Mouse (Mus musculus): ENCODE results near the gene Med24. TPM values are rescaled to one million over a fixed set of nuclear protein-coding genes. Genes with fewer than 3 reads are reported as not detected.
A peak's percentile ranks its signal among the peaks of the same experiment; 100 is the strongest.

The Med24 gene
- polyA plus RNA-seq, 1 experiment = 55.1 TPM

DNA sequence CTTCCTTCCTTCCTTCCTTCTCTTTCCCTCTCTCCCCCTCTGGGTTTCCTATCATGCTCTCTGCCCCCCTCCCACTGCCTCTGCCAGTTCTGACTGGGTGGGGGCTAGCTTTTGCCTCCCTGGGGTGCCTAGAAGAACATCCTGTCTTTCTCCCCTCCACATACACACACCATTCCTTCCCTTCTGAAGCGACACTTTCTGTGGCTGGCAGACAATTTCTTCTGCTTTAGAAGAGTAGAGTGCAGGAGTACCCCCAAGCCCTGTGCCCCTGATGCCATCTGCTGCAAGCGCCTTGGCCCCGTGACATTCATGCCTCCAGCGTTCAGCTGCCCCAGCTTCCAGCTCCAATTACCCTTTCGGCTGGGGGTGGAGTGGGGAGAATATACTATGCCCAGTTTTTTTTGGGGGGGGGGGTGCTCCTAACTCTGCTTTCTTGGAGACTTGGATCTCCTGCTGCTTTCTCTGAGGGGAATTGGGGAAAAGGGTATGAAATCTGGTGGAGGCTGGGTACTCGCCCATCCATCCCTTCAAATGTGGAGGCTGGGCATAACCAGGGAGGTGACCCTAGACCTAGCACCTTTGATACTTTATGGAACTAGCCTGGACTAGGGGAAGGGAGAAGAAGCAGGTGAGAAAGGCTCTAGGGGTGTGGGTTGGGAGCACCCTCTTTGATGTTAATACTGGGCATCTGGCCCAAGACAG lies 18.7 kb upstream of the Med24 start:
- 16% methylated on average over 6 of the region's 6 CpGs for WGBS
- TF ChIP-seq POLR2A (IDR thresholded peaks at IDR 0.05; ENCODE audit: borderline replicate concordance, extremely low read depth, low read depth, low read length) (no peak), CTCF (IDR thresholded peaks at IDR 0.05; ENCODE audit: insufficient read depth, low read length) (no peak)
- no peak for DNase-seq
- Histone ChIP-seq H3K4me1 (ENCODE audit: control insufficient read depth, insufficient read depth, low read length) (peaks cover 66% of the 10 kb centered on the region), H3K4me3 (replicated peaks; ENCODE audit: extremely low read depth, low read depth, low read length) (no peak overlapping the region)

DNA sequence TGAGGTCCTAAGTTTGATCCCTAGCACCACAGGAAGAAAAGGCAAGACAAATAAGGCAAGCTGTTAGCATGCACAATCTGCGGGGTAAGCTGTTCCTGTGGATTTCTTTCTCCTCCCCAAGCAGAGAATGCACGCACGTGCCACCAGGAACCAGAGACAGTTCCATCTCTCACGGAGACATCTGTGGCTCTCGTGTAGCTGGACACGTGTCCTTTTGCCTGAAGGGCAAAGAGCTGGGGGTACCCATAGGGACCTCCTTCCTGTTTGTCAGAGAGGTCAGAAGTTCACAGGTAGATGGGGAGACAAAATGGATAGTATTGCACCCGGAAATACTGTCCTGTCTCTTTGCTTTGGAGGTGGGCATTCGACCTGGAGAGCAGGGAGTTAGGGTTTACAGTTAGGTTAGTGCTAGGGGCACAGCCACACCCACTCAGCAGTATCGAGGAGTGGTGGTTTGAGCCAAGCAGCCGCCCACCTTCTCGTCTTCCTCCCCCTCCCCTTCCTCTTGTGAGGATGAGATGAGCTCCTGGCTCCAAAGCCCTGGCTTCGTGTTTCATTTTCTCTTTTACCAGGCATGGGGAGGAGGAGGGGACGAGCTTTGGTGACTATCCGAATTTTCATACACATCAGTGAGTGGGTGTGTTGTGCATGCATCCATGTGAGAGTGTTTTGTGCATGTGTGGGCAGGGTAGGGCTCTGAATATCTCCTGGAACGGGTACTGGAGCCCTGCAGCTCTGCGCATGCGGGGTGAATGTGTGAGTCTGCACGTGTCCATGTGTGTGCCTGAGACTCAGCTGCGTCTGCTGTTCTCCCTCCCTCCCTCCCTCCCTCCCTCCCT lies 17.8 kb upstream of the Med24 start:
- H3K4me3 ChIP-seq (replicated peaks; ENCODE audit: extremely low read depth, low read depth, low read length) = peak overlapping the region; percentile 47
- peaks cover 59% of the 10 kb centered on the region for H3K4me1 ChIP-seq (ENCODE audit: control insufficient read depth, insufficient read depth, low read length)
- WGBS = 2% methylated on average over 19 of the region's 19 CpGs
- no peak for TF ChIP-seq CTCF (IDR thresholded peaks at IDR 0.05; ENCODE audit: insufficient read depth, low read length)
- peak; percentile 6; the same call in 1 of the 2 replicates for TF ChIP-seq POLR2A (IDR thresholded peaks at IDR 0.05; ENCODE audit: borderline replicate concordance, extremely low read depth, low read depth, low read length)
- peak; percentile 66 for DNase-seq

DNA sequence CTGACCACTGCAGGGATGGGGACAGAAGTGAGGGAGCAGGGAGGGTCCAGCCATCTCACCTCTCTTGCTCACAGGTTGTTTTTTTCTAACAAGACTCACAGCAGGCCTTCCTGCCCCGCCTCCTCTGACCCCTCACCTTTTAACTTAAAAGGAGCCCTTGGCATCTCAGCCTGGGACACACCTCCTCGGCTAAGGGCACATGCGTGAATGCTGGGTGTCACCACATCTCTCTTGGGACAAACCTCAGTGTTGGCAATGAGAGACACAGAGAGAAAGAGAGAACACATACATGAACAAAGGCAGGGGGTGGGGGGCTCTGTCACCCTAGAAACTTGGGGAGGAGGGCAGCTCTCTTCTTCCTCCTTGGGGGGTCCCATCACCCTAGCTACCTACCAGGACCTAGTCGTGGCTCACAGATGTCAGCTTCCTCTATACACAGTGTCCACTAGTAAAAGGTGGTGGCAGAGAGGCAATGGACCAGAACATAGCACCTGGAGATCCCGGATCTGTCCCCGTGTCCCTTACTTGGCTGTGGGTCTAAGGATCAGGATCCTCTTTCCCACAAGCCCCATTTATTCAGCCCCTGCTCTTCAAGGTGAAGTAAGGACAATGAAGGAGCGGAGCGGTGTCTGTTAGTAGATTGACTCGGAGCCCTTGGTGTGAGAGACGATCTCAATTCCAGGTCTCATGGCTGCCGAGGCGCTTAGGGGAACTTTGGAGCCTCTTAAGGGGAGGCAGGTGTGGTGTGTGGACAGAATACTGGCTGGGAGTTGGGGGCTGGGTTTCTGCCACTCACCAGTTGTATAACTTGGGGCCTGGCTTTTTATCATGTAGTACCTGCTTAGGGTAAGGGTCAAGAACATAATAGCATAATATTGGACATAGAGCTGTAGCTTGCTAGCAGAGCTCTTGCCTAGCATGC lies 17.0 kb upstream of the Med24 start:
- no peak for DNase-seq
- TF ChIP-seq CTCF (IDR thresholded peaks at IDR 0.05; ENCODE audit: insufficient read depth, low read length) (no peak), POLR2A (IDR thresholded peaks at IDR 0.05; ENCODE audit: borderline replicate concordance, extremely low read depth, low read depth, low read length) (no peak)
- peaks cover 55% of the 10 kb centered on the region for H3K4me1 ChIP-seq (ENCODE audit: control insufficient read depth, insufficient read depth, low read length)
- 45% methylated on average over 12 of the region's 12 CpGs for WGBS
- H3K4me3 ChIP-seq (replicated peaks; ENCODE audit: extremely low read depth, low read depth, low read length) = no peak overlapping the region

DNA sequence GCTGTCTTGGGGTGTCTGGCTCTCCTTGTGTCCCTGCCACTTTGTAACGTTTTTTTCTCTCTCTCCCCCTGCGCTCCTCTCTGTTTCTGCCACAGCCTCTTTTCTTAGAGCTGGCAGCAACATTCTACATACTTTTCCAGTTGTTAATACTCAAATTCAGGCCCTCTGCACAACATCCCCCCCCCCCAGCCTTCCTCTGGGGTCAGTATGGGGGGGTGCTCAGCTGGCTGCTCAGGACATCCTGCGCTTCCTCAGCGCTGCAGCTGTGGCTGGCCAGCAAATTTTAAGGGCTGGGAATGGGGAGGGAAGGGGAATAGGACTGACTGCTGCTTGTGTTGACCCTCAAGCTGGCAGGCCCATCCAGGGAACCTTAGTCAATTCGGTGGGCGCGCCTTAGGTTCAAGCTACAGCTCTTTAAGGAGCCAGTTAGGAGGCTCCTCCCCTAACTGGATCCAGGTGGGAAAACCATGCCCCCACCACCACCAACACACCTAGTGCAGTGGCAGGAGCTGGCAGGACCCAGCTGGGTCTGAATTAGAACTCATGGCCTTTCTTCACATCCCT lies 15.3 kb upstream of the Med24 start:
- H3K4me3 ChIP-seq (replicated peaks; ENCODE audit: extremely low read depth, low read depth, low read length) = no peak overlapping the region
- 34% methylated on average over 7 of the region's 7 CpGs for WGBS
- no peak for DNase-seq
- peaks cover 49% of the 10 kb centered on the region for H3K4me1 ChIP-seq (ENCODE audit: control insufficient read depth, insufficient read depth, low read length)
- TF ChIP-seq POLR2A (IDR thresholded peaks at IDR 0.05; ENCODE audit: borderline replicate concordance, extremely low read depth, low read depth, low read length) = no peak
- TF ChIP-seq CTCF (IDR thresholded peaks at IDR 0.05; ENCODE audit: insufficient read depth, low read length) = no peak

DNA sequence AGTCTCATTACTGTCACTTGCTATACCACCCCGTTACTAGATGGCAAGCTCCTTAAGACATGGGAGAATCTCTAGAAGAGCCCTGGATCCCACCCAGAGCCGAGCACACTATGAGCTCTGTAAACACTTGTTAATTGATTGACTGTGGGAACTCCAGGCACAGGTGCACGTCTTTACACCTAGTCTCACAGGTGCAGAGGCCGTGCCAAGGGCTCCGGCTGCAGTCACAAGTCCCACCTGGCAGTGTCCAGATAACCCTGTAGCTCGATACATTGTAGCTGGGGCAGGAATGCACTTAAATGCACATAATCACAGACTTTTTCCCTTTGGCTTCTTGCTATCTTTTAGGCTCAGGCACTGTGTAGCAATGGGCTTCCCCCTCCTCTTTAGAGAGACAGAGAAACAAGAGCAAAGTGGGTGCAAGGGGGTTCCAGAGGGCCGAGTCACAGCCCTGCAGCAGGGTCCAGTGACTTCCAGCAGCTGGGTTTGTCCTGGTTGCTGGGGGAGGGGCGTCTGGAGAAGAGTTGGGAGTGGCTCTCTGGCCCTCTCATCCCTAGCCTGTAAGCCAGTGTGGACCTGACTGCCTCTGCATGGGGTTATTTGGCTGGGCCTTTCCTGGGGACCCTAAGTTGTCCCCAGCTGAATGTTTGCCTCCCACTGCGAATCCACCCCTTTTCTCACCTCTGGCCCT lies 14.6 kb upstream of the Med24 start:
- TF ChIP-seq CTCF (IDR thresholded peaks at IDR 0.05; ENCODE audit: insufficient read depth, low read length) = no peak
- no peak for TF ChIP-seq POLR2A (IDR thresholded peaks at IDR 0.05; ENCODE audit: borderline replicate concordance, extremely low read depth, low read depth, low read length)
- peaks cover 46% of the 10 kb centered on the region for H3K4me1 ChIP-seq (ENCODE audit: control insufficient read depth, insufficient read depth, low read length)
- WGBS = 16% methylated on average over 9 of the region's 9 CpGs
- peak; percentile 60 for DNase-seq
- H3K4me3 ChIP-seq (replicated peaks; ENCODE audit: extremely low read depth, low read depth, low read length) = peak overlapping the region; percentile 14

DNA sequence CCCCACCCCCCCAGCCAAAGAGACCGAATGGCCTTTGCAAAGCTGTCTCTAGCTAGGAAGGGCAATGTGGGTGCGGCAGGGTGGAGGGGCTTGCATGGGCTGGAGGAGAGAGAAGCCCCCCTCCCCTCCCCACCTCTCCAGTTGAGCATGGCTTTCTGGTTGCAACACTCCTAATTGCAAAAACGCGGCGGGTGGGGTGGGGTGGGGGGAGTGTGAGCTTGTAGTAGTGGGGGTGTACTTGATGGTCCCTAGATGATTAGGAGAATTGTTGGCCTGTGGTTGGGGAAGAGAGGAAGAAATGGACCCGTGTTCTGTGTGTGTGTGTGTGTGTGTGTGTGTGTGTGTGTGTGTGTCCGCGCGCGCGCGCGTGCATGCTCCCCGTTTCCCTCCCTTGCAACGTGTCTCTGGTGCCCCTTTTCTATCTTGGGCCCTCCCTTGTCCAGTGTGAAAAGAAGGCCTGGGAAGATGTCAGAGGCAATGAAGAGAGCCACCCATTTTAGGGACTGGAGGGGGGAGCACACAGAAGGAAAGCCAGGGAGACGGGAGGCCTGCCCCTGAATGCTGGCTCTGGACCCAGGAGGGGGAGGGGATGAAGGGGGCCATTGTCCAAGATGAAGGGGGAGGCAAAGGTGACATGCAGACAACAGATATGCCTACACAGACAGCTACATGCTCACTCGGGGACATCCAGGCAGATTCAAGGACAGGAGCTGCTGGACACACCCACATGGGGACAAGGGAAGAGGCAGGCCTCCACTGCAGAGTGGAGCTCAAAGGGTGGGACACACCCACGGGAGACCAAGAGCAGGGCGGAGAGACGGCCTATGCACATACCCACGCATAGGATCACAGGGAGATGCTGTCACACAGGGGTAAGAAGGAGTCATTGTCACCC lies 13.4 kb upstream of the Med24 start:
- DNase-seq = peak; percentile 58
- peak overlapping the region; percentile 78 for H3K4me3 ChIP-seq (replicated peaks; ENCODE audit: extremely low read depth, low read depth, low read length)
- TF ChIP-seq CTCF (IDR thresholded peaks at IDR 0.05; ENCODE audit: insufficient read depth, low read length) = no peak
- peaks cover 39% of the 10 kb centered on the region for H3K4me1 ChIP-seq (ENCODE audit: control insufficient read depth, insufficient read depth, low read length)
- WGBS = 1% methylated on average over 21 of the region's 21 CpGs

DNA sequence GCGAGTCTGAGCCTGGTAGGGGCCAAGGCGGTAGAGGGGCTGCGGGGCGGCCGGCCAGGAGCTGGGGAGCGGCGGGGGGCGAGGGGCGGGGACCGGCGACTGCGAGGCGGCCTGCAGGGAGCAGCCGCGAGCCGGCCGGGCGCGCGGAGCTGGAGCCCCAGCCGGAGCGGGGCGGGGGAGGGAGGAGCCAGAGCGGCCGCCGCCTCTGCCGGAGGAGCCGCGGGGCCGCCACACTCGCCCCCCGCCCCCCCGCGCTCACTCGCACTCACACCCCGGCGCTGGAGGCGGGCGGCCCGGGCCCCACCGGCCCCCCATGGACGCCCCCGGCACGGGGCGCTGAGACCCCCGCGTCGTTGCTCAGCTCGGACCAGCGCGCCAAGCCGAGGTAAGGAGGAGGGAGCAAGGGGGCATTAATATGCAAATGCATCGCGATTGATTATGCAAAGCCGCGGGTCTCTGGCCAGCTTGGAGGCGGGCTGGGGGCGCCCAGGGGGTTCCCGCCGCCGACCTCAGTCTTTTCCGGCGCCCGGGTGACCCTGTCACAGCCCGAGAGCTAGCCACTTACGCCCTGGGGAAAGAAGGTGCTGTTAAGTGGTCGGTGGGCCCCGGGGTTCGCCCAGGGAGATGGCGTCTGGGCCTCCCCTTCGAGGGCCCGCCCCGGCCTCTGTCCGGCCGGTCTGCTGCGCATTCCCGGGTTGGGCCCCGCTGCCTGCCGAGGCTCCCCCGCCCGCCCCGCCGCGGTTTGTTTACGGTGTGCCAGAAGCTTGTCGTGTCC lies 12.6 kb upstream of the Med24 start:
- DNase-seq = peak; percentile 88
- TF ChIP-seq CTCF (IDR thresholded peaks at IDR 0.05; ENCODE audit: insufficient read depth, low read length) = no peak
- 0 out of 2 replicates have a peak, but pooled peaks have one; percentile 12 for TF ChIP-seq POLR2A (IDR thresholded peaks at IDR 0.05; ENCODE audit: borderline replicate concordance, extremely low read depth, low read depth, low read length)
- H3K4me3 ChIP-seq (replicated peaks; ENCODE audit: extremely low read depth, low read depth, low read length) = peak overlapping the region; percentile 80
- whole genome bisulfite sequencing = 1% methylated on average over 62 of the region's 86 CpGs
- peaks cover 32% of the 10 kb centered on the region for H3K4me1 ChIP-seq (ENCODE audit: control insufficient read depth, insufficient read depth, low read length)
